Mouse (Mus musculus): ENCODE data around the gene Isx.

The Isx gene

GRCm38 (mm10) chr8:74872940-74873339 is at the start of gene Isx:
TSS of gene Isx (plus strand) at chr8:74873173.
- no peak for DNase-seq (ENCODE audit: extremely low read depth, low read depth)

GRCm38 (mm10) chr8:74827689-74828088 is 45.3 kb upstream of the Isx start:
- no peak for DNase-seq (ENCODE audit: extremely low read depth, low read depth)

GRCm38 (mm10) chr8:74831322-74831721 is 41.7 kb upstream of the Isx start:
- no peak for DNase-seq (ENCODE audit: extremely low read depth, low read depth)

GRCm38 (mm10) chr8:74834246-74834645 is 38.7 kb upstream of the Isx start:
- no peak for DNase-seq (ENCODE audit: extremely low read depth, low read depth)

- DNase-seq (ENCODE audit: extremely low read depth, low read depth): no peak
Measured at GRCm38 (mm10) chr8:74847376-74848048, 25.5 kb upstream of the Isx start.

GRCm38 (mm10) chr8:74848707-74849106 is 24.3 kb upstream of the Isx start:
- no peak for DNase-seq (ENCODE audit: extremely low read depth, low read depth)

- DNase-seq (ENCODE audit: extremely low read depth, low read depth): no peak
Measured at GRCm38 (mm10) chr8:74850971-74851370, 22.0 kb upstream of the Isx start.

GRCm38 (mm10) chr8:74851837-74852236 is 21.1 kb upstream of the Isx start:
- no peak for DNase-seq (ENCODE audit: extremely low read depth, low read depth)

- no peak for DNase-seq (ENCODE audit: extremely low read depth, low read depth)
Measured at GRCm38 (mm10) chr8:74853488-74853887, 19.5 kb upstream of the Isx start.

- no peak for DNase-seq (ENCODE audit: extremely low read depth, low read depth)
Measured at GRCm38 (mm10) chr8:74854786-74855185, 18.2 kb upstream of the Isx start.

- no peak for DNase-seq (ENCODE audit: extremely low read depth, low read depth)
Measured at GRCm38 (mm10) chr8:74855341-74855740, 17.6 kb upstream of the Isx start.

GRCm38 (mm10) chr8:74859241-74859640 is 13.7 kb upstream of the Isx start:
- no peak for DNase-seq (ENCODE audit: extremely low read depth, low read depth)

- DNase-seq (ENCODE audit: extremely low read depth, low read depth): no peak
Measured at GRCm38 (mm10) chr8:74860449-74860848, 12.5 kb upstream of the Isx start.

- DNase-seq (ENCODE audit: extremely low read depth, low read depth): no peak
Measured at GRCm38 (mm10) chr8:74862598-74862997, 10.4 kb upstream of the Isx start.

- DNase-seq (ENCODE audit: extremely low read depth, low read depth): no peak
Measured at GRCm38 (mm10) chr8:74870346-74870949, 2.5 kb upstream of the Isx start.

- no peak for DNase-seq (ENCODE audit: extremely low read depth, low read depth)
Measured at GRCm38 (mm10) chr8:74871686-74872085, 1.3 kb upstream of the Isx start.

GRCm38 (mm10) chr8:74872151-74872823 is 686 bp upstream of the Isx start:
- DNase-seq (ENCODE audit: extremely low read depth, low read depth): no peak

- DNase-seq (ENCODE audit: extremely low read depth, low read depth): no peak
Measured at GRCm38 (mm10) chr8:74874565-74874964, 1.6 kb downstream of the Isx start.

- no peak for DNase-seq (ENCODE audit: extremely low read depth, low read depth)
Measured at GRCm38 (mm10) chr8:74878637-74879036, 5.7 kb downstream of the Isx start.

- no peak for DNase-seq (ENCODE audit: extremely low read depth, low read depth)
Measured at GRCm38 (mm10) chr8:74888763-74889162, 15.8 kb downstream of the Isx start.

- DNase-seq (ENCODE audit: extremely low read depth, low read depth): no peak
Measured at GRCm38 (mm10) chr8:74891030-74891429, 18.1 kb downstream of the Isx start.

GRCm38 (mm10) chr8:74896302-74896701 is 23.3 kb downstream of the Isx start:
- no peak for DNase-seq (ENCODE audit: extremely low read depth, low read depth)

GRCm38 (mm10) chr8:74897315-74897714 is 24.3 kb downstream of the Isx start:
- no peak for DNase-seq (ENCODE audit: extremely low read depth, low read depth)
